Mouse (Mus musculus): ENCODE results near the gene Sema5a.

Gene Sema5a

GRCm38 (mm10) chr15:32245837-32246670 lies 1.4 kb downstream of the Sema5a start:
- in situ Hi-C loops (cut with MseI, MboI) = loop anchor here (5.0 to 25.0 kb wide), 3 partner anchors 191 to 466 kb away; no protein-coding TSS in a partner anchor

GRCm38 (mm10) chr15:32247281-32247680 lies 2.7 kb downstream of the Sema5a start:
- in situ Hi-C loops (cut with MseI, MboI) = loop anchor here (5.0 to 25.0 kb wide), 3 partner anchors 190 to 465 kb away; no protein-coding TSS in a partner anchor

- in situ Hi-C loops (cut with MseI, MboI) = no loop called here
Measured at GRCm38 (mm10) chr15:32254806-32255205, 10.2 kb downstream of the Sema5a start.

- in situ Hi-C loops (cut with MseI, MboI) = no loop called here
Measured at GRCm38 (mm10) chr15:32257340-32257739, 12.7 kb downstream of the Sema5a start.

- in situ Hi-C loops (cut with MseI, MboI) = no loop called here
Measured at GRCm38 (mm10) chr15:32257886-32258319, 13.3 kb downstream of the Sema5a start.

GRCm38 (mm10) chr15:32259362-32260096 lies 14.9 kb downstream of the Sema5a start:
- in situ Hi-C loops (cut with MseI, MboI) = no loop called here

GRCm38 (mm10) chr15:32260942-32261341 lies 16.3 kb downstream of the Sema5a start:
- in situ Hi-C loops (cut with MseI, MboI) = no loop called here

- in situ Hi-C loops (cut with MseI, MboI) = no loop called here
Measured at GRCm38 (mm10) chr15:32263651-32264050, 19.0 kb downstream of the Sema5a start.

GRCm38 (mm10) chr15:32264822-32265377 lies 20.3 kb downstream of the Sema5a start:
- in situ Hi-C loops (cut with MseI, MboI) = no loop called here

- in situ Hi-C loops (cut with MseI, MboI) = no loop called here
Measured at GRCm38 (mm10) chr15:32265378-32265934, 20.8 kb downstream of the Sema5a start.

GRCm38 (mm10) chr15:32266122-32266820 lies 21.7 kb downstream of the Sema5a start:
- in situ Hi-C loops (cut with MseI, MboI) = no loop called here

- in situ Hi-C loops (cut with MseI, MboI) = no loop called here
Measured at GRCm38 (mm10) chr15:32270106-32270505, 25.5 kb downstream of the Sema5a start.

GRCm38 (mm10) chr15:32273925-32274324 lies 29.3 kb downstream of the Sema5a start:
- in situ Hi-C loops (cut with MseI, MboI) = no loop called here

GRCm38 (mm10) chr15:32275020-32275419 lies 30.4 kb downstream of the Sema5a start:
- in situ Hi-C loops (cut with MseI, MboI) = no loop called here

GRCm38 (mm10) chr15:32278600-32278999 lies 34.0 kb downstream of the Sema5a start:
- in situ Hi-C loops (cut with MseI, MboI) = no loop called here

- in situ Hi-C loops (cut with MseI, MboI) = no loop called here
Measured at GRCm38 (mm10) chr15:32281374-32281773, 36.8 kb downstream of the Sema5a start.

- in situ Hi-C loops (cut with MseI, MboI) = no loop called here
Measured at GRCm38 (mm10) chr15:32284688-32285087, 40.1 kb downstream of the Sema5a start.

GRCm38 (mm10) chr15:32286296-32286695 lies 41.7 kb downstream of the Sema5a start:
- in situ Hi-C loops (cut with MseI, MboI) = no loop called here

- in situ Hi-C loops (cut with MseI, MboI) = no loop called here
Measured at GRCm38 (mm10) chr15:32288480-32288879, 43.9 kb downstream of the Sema5a start.

- in situ Hi-C loops (cut with MseI, MboI) = no loop called here
Measured at GRCm38 (mm10) chr15:32291000-32291399, 46.4 kb downstream of the Sema5a start.

GRCm38 (mm10) chr15:32296523-32296922 lies 51.9 kb downstream of the Sema5a start:
- in situ Hi-C loops (cut with MseI, MboI) = no loop called here

Data from mouse trophoblast stem cell (cell line).